Mouse (Mus musculus) liver, embryonic 14.5 days (tissue): ENCODE measurements around the gene Ppfibp1. TPM values are rescaled to one million over a fixed set of nuclear protein-coding genes. Genes with fewer than 3 reads are reported as not detected.

ENCODE experiments used
- ATAC-seq: fragments of 200-750 bp; cut with Nextera tagmentation; 2 replicates; pipeline ENCODE4 v1.8.0; 2017; ENCODE audit warnings: moderate number of reproducible peaks, mild to moderate bottlenecking, moderate library complexity; ENCODE audit not compliant: insufficient read depth
- DNase-seq, 3 experiments: peaks; one replicate each; pipeline ENCODE4 v3.0.0-alpha.2; 2012 to 2013; ENCODE audit warnings: low read depth in 3 of 3, low spot score in 3 of 3
- H3K27ac ChIP-seq: fragments of 300-500 bp; sonication (generic); 2 replicates; pipeline ENCODE4 v1.5.1; 2014; ENCODE audit warnings: moderate library complexity, mild to moderate bottlenecking, control low read depth, inconsistent platforms
- H3K27me3 ChIP-seq: fragments of 300-500 bp; sonication (generic); 2 replicates; pipeline ENCODE4 v1.6.1; 2014; ENCODE audit warnings: mild to moderate bottlenecking, low read length, moderate library complexity; ENCODE audit not compliant: control insufficient read depth, insufficient read depth
- H3K36me3 ChIP-seq: fragments of 300-500 bp; sonication (generic); replicated peaks from 2 replicates; pipeline ENCODE4 v1.6.1; 2014; ENCODE audit warnings: low read depth; ENCODE audit not compliant: control insufficient read depth, insufficient read depth
- H3K4me1 ChIP-seq, 2 experiments: fragments of 200-500 bp in 1 of 2; fragments of 300-500 bp in 1 of 2; sonication (generic) in 1 of 2; replicated peaks; 2 replicates each; pipeline ENCODE4 v1.6.1; 2012 to 2014; ENCODE audit warnings: antibody characterized with exemption in 1 of 2, inconsistent platforms in 1 of 2, low read length in 1 of 2; ENCODE audit not compliant: control insufficient read depth in 2 of 2, insufficient read depth in 2 of 2
- H3K4me2 ChIP-seq: fragments of 300-500 bp; sonication (generic); 2 replicates; pipeline ENCODE4 v1.6.1; 2014; ENCODE audit warnings: low read depth, mild to moderate bottlenecking, control low read depth, moderate library complexity
- H3K4me3 ChIP-seq, 2 experiments: fragments of 200-500 bp in 1 of 2; fragments of 300-500 bp in 1 of 2; sonication (generic) in 1 of 2; 2 replicates each; pipeline ENCODE4 v1.5.1; 2012 to 2014; ENCODE audit warnings: low read depth in 2 of 2, low read length in 2 of 2, mild to moderate bottlenecking in 2 of 2, control low read depth in 1 of 2, inconsistent platforms in 1 of 2, moderate library complexity in 1 of 2; ENCODE audit not compliant: insufficient read depth in 1 of 2
- H3K9ac ChIP-seq: fragments of 300-500 bp; sonication (generic); replicated peaks from 2 replicates; pipeline ENCODE4 v1.6.1; 2014; ENCODE audit warnings: mild to moderate bottlenecking, control low read depth, moderate library complexity
- H3K9me3 ChIP-seq: fragments of 300-500 bp; sonication (generic); 2 replicates; pipeline ENCODE4 v1.6.1; 2016; ENCODE audit warnings: low read length, mixed read lengths; ENCODE audit not compliant: control insufficient read depth
- CTCF ChIP-seq: IDR thresholded peaks from 2 replicates; pipeline ENCODE4 v1.5.1; 2016; ENCODE audit warnings: antibody characterized with exemption, low read depth, control low read depth
- EP300 ChIP-seq: IDR thresholded peaks from 2 replicates; pipeline ENCODE4 v1.6.1; 2016; ENCODE audit warnings: antibody characterized with exemption, low read depth
- WGBS: fragments of 180-500 bp; shearing (Covaris S2); extraction: QIAGEN DNeasy Blood & Tissue Kit; methylation state at CpG from one replicate; pipeline ENCODE4 v1.1.7; 2014; ENCODE audit not compliant: insufficient replicate concordance; 5-methylcytosine and 5-hydroxymethylcytosine counted together
- polyA plus RNA-seq, 2 experiments: library from polyadenylated mRNA; depleted of rRNA in 1 of 2; stranded (reverse) in 1 of 2; unstranded in 1 of 2; fragments of >200 nt; fragmentation: Nextera tagmentation in 1 of 2; extraction: Ambion mirVana in 1 of 2; gene quantifications; 2 replicates each; pipeline versions ENCODE4 v1.2.1 to v1.2.3; 2012 to 2014

Gene Ppfibp1
- polyA plus RNA-seq, 2 experiments: 5.2 to 9.1 TPM

- Histone ChIP-seq H3K9me3 (no peaks in the 10 kb centered on the region), H3K9ac (no peak overlapping the region), H3K4me1 (peaks cover 0 to 9% of the 10 kb centered on the region in 2 experiments; a peak in 2 of 4 replicates), H3K36me3 (no peaks in the 10 kb centered on the region), H3K4me2 (no peak overlapping the region), H3K27me3 (no peaks in the 10 kb centered on the region), H3K4me3 (no peak overlapping the region), H3K27ac (no peak overlapping the region)
- TF ChIP-seq CTCF: no peak
- no peak for TF ChIP-seq EP300
- no peak for ATAC-seq
- WGBS: 70% methylated on average over 3 of the region's 3 CpGs
- DNase-seq: no peak
Observed at GRCm38 (mm10) chr6:146917396-146917795, 29.1 kb downstream of the Ppfibp1 start.

DNA sequence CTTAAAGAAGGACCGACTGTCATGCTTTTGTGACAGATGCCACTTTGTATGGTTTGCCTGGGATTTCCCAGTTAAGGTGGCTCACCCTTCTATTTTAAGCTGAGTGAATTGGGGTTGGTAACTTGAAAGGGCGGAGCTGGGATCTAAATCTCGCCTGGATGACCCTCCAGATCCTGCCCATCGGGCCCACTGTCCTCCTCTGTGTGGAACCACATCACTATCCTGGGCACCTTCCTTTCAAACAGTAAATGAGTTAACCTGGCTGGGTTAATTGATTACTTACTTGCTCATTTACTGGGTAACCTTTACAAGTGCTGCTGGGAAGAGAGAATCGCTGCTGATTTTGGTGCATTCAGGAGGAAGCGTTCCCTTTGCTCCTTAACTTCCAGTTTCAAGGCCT lies 30.1 kb downstream of the Ppfibp1 start:
- no peaks in the 10 kb centered on the region for H3K9me3 ChIP-seq
- H3K4me3 ChIP-seq: no peak overlapping the region
- no peaks in the 10 kb centered on the region for H3K27me3 ChIP-seq
- TF ChIP-seq CTCF: no peak
- TF ChIP-seq EP300: no peak
- no peak overlapping the region for H3K4me2 ChIP-seq
- no peak for ATAC-seq
- peaks cover 0 to 2% of the 10 kb centered on the region in 2 experiments; a peak in 2 of 4 replicates for H3K4me1 ChIP-seq
- H3K36me3 ChIP-seq: no peaks in the 10 kb centered on the region
- H3K9ac ChIP-seq: no peak overlapping the region
- H3K27ac ChIP-seq: no peak overlapping the region
- DNase-seq: no peak
- 67% methylated on average over 6 of the region's 6 CpGs for WGBS

DNA sequence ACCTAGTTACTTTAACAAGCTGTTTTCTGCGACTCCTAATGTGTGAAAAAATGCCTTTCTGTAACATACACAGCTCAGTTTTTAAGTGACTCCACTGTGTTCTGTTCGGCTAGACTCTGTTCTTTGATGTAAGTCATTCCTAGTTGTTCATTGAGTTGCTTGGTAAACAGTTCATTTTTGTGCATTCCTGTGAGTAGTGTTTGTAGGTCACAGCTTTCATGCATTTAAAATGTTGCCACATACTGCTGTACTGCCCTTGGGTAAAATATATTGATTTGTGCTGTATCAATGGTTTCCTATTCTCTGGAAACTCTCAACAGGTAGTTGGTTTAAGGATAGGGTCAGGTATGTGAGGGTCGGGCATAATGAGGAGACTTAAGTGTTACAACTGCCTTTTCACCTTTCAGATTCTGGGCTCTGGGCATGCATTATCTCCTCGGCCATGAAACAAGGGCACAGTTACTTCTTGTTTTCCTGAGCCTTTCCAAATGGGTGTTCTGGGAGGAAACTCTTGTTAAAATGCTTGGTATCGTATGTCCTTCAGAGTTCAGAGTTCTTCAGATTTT lies 38.2 kb downstream of the Ppfibp1 start:
- no peak overlapping the region for H3K9ac ChIP-seq
- H3K27ac ChIP-seq: no peak overlapping the region
- no peaks in the 10 kb centered on the region for H3K36me3 ChIP-seq
- H3K4me2 ChIP-seq: no peak overlapping the region
- no peak for ATAC-seq
- no peak overlapping the region for H3K4me3 ChIP-seq
- peaks cover 0 to 13% of the 10 kb centered on the region in 2 experiments; a peak in 3 of 4 replicates for H3K4me1 ChIP-seq
- TF ChIP-seq EP300 (no peak), CTCF (no peak)
- H3K27me3 ChIP-seq: no peaks in the 10 kb centered on the region
- H3K9me3 ChIP-seq: no peaks in the 10 kb centered on the region
- no peak for DNase-seq
- WGBS: 56% methylated on average over 5 of the region's 5 CpGs

DNA sequence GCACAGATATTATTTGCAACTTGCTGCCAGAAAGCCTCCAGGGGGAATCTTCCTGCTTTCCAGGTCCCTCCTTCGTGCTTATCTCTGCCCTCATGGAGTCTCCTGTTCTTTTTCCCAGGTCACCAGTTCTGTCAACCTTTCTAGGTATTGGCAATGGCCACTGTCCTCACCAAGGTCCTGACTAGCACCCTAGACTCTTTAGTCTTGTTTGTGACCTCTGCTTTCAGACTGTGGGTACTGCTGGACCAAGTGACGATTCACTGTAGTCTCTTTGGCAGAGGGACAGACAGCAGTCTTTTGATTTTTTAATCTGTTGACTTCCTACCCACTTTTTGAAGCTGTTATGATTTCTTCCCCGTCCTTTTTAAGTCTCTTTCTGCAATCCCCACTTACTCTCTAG lies 39.8 kb downstream of the Ppfibp1 start:
- 45% methylated on average over 3 of the region's 3 CpGs for WGBS
- Histone ChIP-seq H3K4me2 (no peak overlapping the region), H3K27ac (no peak overlapping the region), H3K4me3 (no peak overlapping the region), H3K27me3 (no peaks in the 10 kb centered on the region), H3K9me3 (no peaks in the 10 kb centered on the region), H3K9ac (no peak overlapping the region), H3K36me3 (no peaks in the 10 kb centered on the region), H3K4me1 (peaks cover 0 to 15% of the 10 kb centered on the region in 2 experiments; a peak in 3 of 4 replicates)
- TF ChIP-seq CTCF (no peak), EP300 (no peak)
- no peak for ATAC-seq
- no peak for DNase-seq

GRCm38 (mm10) chr6:146929031-146929430 lies 40.7 kb downstream of the Ppfibp1 start:
- 78% methylated on average over 2 of the region's 2 CpGs for WGBS
- DNase-seq (no peak), ATAC-seq (no peak)
- no peaks in the 10 kb centered on the region for H3K36me3 ChIP-seq
- H3K4me3 ChIP-seq: no peak overlapping the region
- H3K9me3 ChIP-seq: no peaks in the 10 kb centered on the region
- TF ChIP-seq CTCF: no peak
- TF ChIP-seq EP300: no peak
- H3K9ac ChIP-seq: no peak overlapping the region
- H3K27ac ChIP-seq: no peak overlapping the region
- peaks cover 0 to 15% of the 10 kb centered on the region in 2 experiments; a peak in 3 of 4 replicates for H3K4me1 ChIP-seq
- H3K4me2 ChIP-seq: no peak overlapping the region
- H3K27me3 ChIP-seq: no peaks in the 10 kb centered on the region
